Mouse (Mus musculus) limb, embryonic 11.5 days (tissue): Measurements from ENCODE around the gene Ovgp1. TPM values are rescaled to one million over a fixed set of nuclear protein-coding genes. Genes with fewer than 3 reads are reported as not detected.
"Not testable (repeated sequence)": the region's sequence is repeated elsewhere in the genome, so short reads cannot be mapped to it uniquely, and the experiment has no call there.

Source experiments
- ATAC-seq: fragments of 200-750 bp; cut with Nextera tagmentation; 2 replicates; pipeline ENCODE4 v1.8.0; 2017; ENCODE audit warnings: low read depth; ENCODE audit not compliant: insufficient number of reproducible peaks, low FRiP score, low TSS enrichment
- DNase-seq: peaks from one replicate; pipeline ENCODE4 v3.0.0-alpha.2; 2015; ENCODE audit warnings: low spot score
- H3K27ac ChIP-seq: fragments of 300-500 bp; sonication (generic); replicated peaks from 2 replicates; pipeline ENCODE4 v1.5.1; 2014; ENCODE audit warnings: low read depth, mild to moderate bottlenecking, low read length
- H3K27me3 ChIP-seq: fragments of 300-500 bp; sonication (generic); 2 replicates; pipeline ENCODE4 v1.6.1; 2014; ENCODE audit warnings: mild to moderate bottlenecking, low read length, mixed read lengths; ENCODE audit not compliant: control insufficient read depth, insufficient read depth
- H3K36me3 ChIP-seq: fragments of 300-500 bp; sonication (generic); 2 replicates; pipeline ENCODE4 v1.6.1; 2014; ENCODE audit warnings: mild to moderate bottlenecking, low read length, moderate library complexity, mixed read lengths; ENCODE audit not compliant: control insufficient read depth, insufficient read depth
- H3K4me1 ChIP-seq: fragments of 300-500 bp; sonication (generic); 2 replicates; pipeline ENCODE4 v1.6.1; 2014; ENCODE audit warnings: low read length, mixed read lengths; ENCODE audit not compliant: control insufficient read depth, insufficient read depth
- H3K4me2 ChIP-seq: fragments of 300-500 bp; sonication (generic); 2 replicates; pipeline ENCODE4 v1.6.1; 2014; ENCODE audit warnings: low read depth, mild to moderate bottlenecking, moderate library complexity; ENCODE audit not compliant: severe bottlenecking
- H3K4me3 ChIP-seq: fragments of 300-500 bp; sonication (generic); 2 replicates; pipeline ENCODE4 v1.5.1; 2014; ENCODE audit warnings: low read depth, low read length
- H3K9ac ChIP-seq: fragments of 300-500 bp; sonication (generic); 2 replicates; pipeline ENCODE4 v1.6.1; 2014; ENCODE audit warnings: mild to moderate bottlenecking, low read length
- H3K9me3 ChIP-seq: fragments of 300-500 bp; sonication (generic); 2 replicates; pipeline ENCODE4 v1.6.1; 2016; ENCODE audit warnings: low read length; ENCODE audit not compliant: control insufficient read depth
- WGBS: fragments of 180-500 bp; shearing (Covaris S2); extraction: QIAGEN DNeasy Blood & Tissue Kit; methylation state at CpG from one replicate; pipeline ENCODE4 v1.1.7; 2014; 5-methylcytosine and 5-hydroxymethylcytosine counted together
- polyA plus RNA-seq: library from polyadenylated mRNA; unstranded; fragments of >200 nt; fragmentation: Nextera tagmentation; extraction: Ambion mirVana; gene quantifications from 2 replicates; pipeline ENCODE4 v1.2.1, GENCODE M21; 2014

The Ovgp1 gene
- polyA plus RNA-seq, 1 experiment from 2014 or later = 2.5 TPM

GRCm38 (mm10) chr3:106001416-106002370 is 28.2 kb downstream of the Ovgp1 start:
- DNase-seq (peak; percentile 74), ATAC-seq (peak; percentile 97)
- no peaks in the 10 kb centered on the region for H3K9me3 ChIP-seq
- 23% methylated on average over 17 of the region's 17 CpGs for WGBS
- no peaks in the 10 kb centered on the region for H3K27me3 ChIP-seq
- H3K4me1 ChIP-seq = peaks cover 4% of the 10 kb centered on the region; the same call in 1 of the 2 replicates
- peak overlapping the region; percentile 33 for H3K4me2 ChIP-seq
- H3K27ac ChIP-seq = no peak overlapping the region
- H3K36me3 ChIP-seq = no peaks in the 10 kb centered on the region
- no peak overlapping the region for H3K9ac ChIP-seq
- H3K4me3 ChIP-seq = no peak overlapping the region

DNA sequence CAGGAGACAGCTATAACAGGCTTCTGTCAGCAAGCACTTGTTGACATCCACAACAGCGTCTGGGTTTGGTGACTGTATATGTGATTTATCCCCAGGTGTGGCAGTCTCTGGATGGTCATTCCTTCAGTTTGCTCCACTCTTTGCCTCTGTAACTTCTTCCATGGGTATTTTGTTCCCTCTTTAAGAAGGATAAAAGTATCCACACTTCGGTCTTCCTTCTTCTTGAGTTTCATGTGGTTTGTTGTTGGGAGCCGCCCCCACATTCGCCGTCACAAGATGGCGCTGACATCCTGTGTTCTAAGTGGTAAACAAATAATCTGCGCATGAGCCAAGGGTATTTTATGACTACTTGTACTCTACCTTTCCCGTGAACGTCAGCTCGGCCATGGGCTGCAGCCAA is 29.8 kb downstream of the Ovgp1 start:
- not testable (repeated sequence) for H3K4me1 ChIP-seq, DNase-seq, H3K9me3 ChIP-seq, H3K4me2 ChIP-seq, H3K36me3 ChIP-seq, H3K27me3 ChIP-seq, H3K4me3 ChIP-seq, H3K27ac ChIP-seq, ATAC-seq, H3K9ac ChIP-seq
- 59% methylated on average over 10 of the region's 10 CpGs for WGBS

DNA sequence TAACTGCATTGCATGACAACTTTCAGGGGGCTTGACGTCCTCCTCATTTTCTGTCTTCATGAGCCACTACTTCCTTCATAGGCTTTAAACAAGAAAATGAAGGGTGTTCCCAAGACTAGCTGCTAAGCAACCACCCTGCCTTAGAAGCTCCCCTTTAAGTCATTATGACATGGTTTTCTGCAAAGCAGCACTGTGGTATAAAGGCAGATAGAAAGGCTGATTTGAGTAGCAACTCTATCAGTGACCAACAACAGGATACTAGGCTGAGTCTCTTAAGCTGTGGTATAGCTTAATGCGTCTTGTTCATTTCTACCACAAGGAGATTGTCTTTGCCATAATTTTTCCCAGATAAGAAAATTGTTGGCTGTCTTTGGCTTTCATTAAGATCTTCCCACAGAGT is 41.0 kb downstream of the Ovgp1 start, which contains the start of gene Pifo:
Gene Pifo (minus strand): TSS at position 101 of the 400 bp plus-strand sequence.
- Histone ChIP-seq H3K4me3 (no peak within 1 kb of the TSS), H3K36me3 (no peaks in the 10 kb centered on the region), H3K9ac (no peak within 1 kb of the TSS), H3K27ac (no peak within 1 kb of the TSS), H3K4me2 (no peak within 1 kb of the TSS), H3K9me3 (no peaks in the 10 kb centered on the region), H3K27me3 (no peaks in the 10 kb centered on the region), H3K4me1 (no peaks in the 10 kb centered on the region)
- no peak for DNase-seq
- 88% methylated on average over 2 of the region's 2 CpGs for WGBS
- ATAC-seq = no peak

- Histone ChIP-seq H3K9me3 (no peaks in the 10 kb centered on the region), H3K4me1 (no peaks in the 10 kb centered on the region), H3K36me3 (no peaks in the 10 kb centered on the region), H3K9ac (no peak overlapping the region), H3K4me3 (no peak overlapping the region), H3K27me3 (no peaks in the 10 kb centered on the region), H3K27ac (no peak overlapping the region), H3K4me2 (no peak overlapping the region)
- ATAC-seq (no peak), DNase-seq (no peak)
Measured at GRCm38 (mm10) chr3:106021840-106022239, 48.3 kb downstream of the Ovgp1 start.

DNA sequence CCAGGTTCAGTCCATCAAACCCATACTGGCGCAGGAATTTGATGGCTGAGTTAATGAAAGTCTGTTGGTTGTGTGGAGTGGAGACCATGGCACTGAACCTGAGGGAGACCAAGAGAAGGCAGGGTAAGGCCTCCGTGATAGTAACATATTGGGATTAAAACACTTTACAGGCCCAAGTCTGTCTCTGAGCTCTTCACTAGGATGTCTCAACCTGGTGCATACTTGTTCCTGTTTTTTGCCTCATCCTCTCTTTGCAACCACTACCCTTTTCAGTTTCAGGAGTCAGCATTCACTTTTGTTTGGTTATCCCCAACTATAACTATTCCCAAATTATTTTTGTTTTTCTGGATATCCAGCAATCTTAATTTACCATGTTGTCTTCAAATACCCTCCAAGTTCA is 50.6 kb downstream of the Ovgp1 start:
- WGBS = 77% methylated on average over 2 of the region's 2 CpGs
- no peaks in the 10 kb centered on the region for H3K27me3 ChIP-seq

GRCm38 (mm10) chr3:106032781-106033180 is 59.3 kb downstream of the Ovgp1 start, which contains the start of gene Chil5:
Chil5 (minus strand) TSS chr3:106032814.
- WGBS = 91% methylated on average over 1 of the region's 1 CpGs
- Histone ChIP-seq H3K27me3 (no peaks in the 10 kb centered on the region), H3K27ac (no peak within 1 kb of the TSS), H3K36me3 (no peaks in the 10 kb centered on the region), H3K9me3 (no peaks in the 10 kb centered on the region), H3K4me3 (no peak within 1 kb of the TSS), H3K9ac (no peak within 1 kb of the TSS), H3K4me1 (no peaks in the 10 kb centered on the region), H3K4me2 (no peak within 1 kb of the TSS)
- ATAC-seq (no peak), DNase-seq (no peak)

More for the DNA sequence above, 50.6 kb downstream of the Ovgp1 start:
- H3K36me3 ChIP-seq = no peaks in the 10 kb centered on the region
- H3K4me1 ChIP-seq = no peaks in the 10 kb centered on the region
- no peak for ATAC-seq
- no peak overlapping the region for H3K27ac ChIP-seq
- no peak overlapping the region for H3K4me2 ChIP-seq
- no peaks in the 10 kb centered on the region for H3K9me3 ChIP-seq
- DNase-seq = no peak
- H3K9ac ChIP-seq = no peak overlapping the region
- H3K4me3 ChIP-seq = no peak overlapping the region

Other genes with a start within 250 kb of the Ovgp1 start
- gene Rap1a, start 172.4 kb upstream of the Ovgp1 start, polyA plus RNA-seq = 72.7 and 78.5 TPM in 2 replicates
- gene Adora3, start 102.9 kb upstream of the Ovgp1 start, polyA plus RNA-seq = 0.16 TPM in 1 of 2 replicates, not detected in the other
- 0.25 TPM in 1 of 2 replicates, not detected in the other for gene Tmigd3, start 102.8 kb upstream of the Ovgp1 start, polyA plus RNA-seq
- 0.60 and 0.68 TPM in 2 replicates for gene I830077J02Rik, start 41.0 kb upstream of the Ovgp1 start, polyA plus RNA-seq
- 133 and 137 TPM in 2 replicates for gene Wdr77, start 14.3 kb upstream of the Ovgp1 start, polyA plus RNA-seq
- gene Atp5f1, start 13.6 kb upstream of the Ovgp1 start, polyA plus RNA-seq = 489 and 505 TPM in 2 replicates
- gene Pifo, start 40.9 kb downstream of the Ovgp1 start, polyA plus RNA-seq = not detected in 2 replicates
- not detected in 2 replicates for gene Chil5, start 59.1 kb downstream of the Ovgp1 start, polyA plus RNA-seq
- gene Chia1, start 139.5 kb downstream of the Ovgp1 start, polyA plus RNA-seq = not detected in 2 replicates
- not detected in 2 replicates for gene Chil3, start 193.9 kb downstream of the Ovgp1 start, polyA plus RNA-seq
- not detected in 2 replicates for gene Chil4, start 245.8 kb downstream of the Ovgp1 start, polyA plus RNA-seq